Mouse (Mus musculus) ovary, adult 18-20 months (tissue): ENCODE results near the gene Ets2.
"Not testable (repeated sequence)": the region's sequence is repeated elsewhere in the genome, so short reads cannot be mapped to it uniquely, and the experiment has no call there.

Experiments used
- DNase-seq: peaks from one replicate; pipeline ENCODE4 v3.0.0; 2022; ENCODE audit warnings: low spot score, mixed read lengths

The Ets2 gene

DNA sequence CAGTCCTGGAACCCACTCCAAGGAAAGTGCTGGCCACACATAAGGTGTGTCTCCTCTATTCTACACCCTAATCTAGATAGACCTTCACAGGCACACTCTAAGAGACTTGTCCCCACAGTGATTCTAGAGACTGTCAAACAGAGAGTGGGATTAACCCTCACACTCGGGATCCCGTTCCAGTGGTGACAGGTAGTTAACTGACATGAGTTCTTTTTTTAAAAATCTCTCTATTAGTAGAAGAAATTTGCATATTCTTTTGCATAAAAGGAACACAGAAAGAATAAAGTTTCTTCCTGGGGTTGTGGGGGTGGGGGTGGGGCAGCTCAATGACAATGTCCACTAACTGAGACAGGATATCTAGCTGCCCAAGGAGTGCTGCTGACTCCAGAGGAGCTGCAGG is 32.9 kb downstream of the Ets2 start:
- DNase-seq, result no peak

DNA sequence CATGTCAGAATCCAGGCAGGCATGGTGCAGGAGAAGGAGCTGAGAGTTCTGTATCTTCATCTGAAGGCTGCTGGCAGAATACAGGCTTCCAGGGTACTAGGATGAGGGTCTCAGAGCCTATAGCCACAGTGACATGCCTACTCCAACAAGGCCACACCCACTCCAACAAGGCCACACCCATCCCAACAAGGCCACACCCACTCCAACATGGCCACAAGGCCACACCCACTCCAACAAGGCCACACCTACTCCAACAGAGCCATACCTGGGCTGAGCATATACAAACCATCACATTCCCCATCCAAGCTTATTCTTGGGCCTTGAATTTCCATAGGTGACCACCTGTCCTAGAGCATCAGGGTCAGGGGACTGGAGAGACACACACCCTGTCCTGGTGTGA is 34.2 kb downstream of the Ets2 start:
- no peak for DNase-seq

- DNase-seq, result no peak
Measured at GRCm38 (mm10) chr16:95736470-95736869, 34.6 kb downstream of the Ets2 start.

GRCm38 (mm10) chr16:95739522-95739921 is 37.6 kb downstream of the Ets2 start:
- DNase-seq, result no peak

DNA sequence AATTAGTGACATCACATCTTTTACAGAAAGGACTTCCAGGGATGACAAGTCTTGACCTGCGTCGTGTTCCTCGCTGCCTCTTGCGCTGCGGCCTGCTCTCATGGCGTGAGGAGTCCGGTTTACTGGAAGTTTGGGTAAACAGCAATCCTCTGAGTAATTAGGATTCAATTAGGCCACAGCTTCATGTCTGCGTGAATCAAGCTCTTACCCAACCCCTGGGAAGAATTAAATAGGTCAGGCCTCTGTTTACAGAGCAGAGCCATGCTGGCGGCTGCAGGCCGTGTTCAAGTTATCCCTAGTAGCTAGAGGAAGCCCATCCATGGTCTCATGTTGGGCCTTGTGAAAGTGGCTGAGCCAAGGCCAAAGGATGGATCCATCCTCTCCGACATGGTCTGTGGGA is 39.5 kb downstream of the Ets2 start:
- no peak for DNase-seq

DNA sequence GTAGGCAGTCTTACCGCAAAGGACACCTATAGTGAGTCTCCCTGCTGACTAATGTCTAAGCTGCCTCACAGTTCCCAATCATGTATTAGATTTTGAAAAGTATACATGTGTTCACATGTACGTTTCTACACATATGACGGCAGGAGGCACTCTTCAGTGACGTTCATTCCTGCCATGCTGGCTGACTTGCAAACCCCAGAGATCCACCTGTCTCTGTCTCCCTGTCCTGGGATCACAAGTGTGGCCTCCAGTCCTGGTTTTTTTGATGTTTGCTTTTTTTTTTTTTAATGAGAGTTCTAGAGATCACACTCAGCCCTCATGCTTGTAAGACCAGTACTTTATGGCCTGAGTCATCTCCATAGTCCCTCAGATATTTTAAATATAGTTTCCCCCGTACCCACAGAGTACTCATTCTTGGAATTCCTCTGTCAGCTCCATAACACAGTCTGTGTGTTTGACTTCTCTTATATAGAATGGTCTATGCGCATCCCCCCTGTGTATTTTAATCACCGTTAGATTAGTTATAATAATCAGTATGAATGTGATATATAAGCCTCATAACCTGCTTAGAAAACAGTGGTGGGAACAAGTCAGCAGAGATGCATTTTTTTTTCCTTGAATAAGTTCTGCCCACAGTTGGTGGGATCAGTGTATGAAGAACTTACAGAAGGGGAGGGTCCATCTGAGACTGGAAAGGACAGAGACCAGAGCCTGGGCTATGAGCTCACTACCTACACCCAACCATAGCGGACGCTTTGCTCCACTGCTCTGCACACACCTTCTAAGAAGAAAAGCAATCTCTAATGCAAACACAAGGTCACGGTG is 40.3 kb downstream of the Ets2 start:
- DNase-seq, result no peak

- DNase-seq, result no peak
Measured at GRCm38 (mm10) chr16:95742740-95743030, 40.8 kb downstream of the Ets2 start.

DNA sequence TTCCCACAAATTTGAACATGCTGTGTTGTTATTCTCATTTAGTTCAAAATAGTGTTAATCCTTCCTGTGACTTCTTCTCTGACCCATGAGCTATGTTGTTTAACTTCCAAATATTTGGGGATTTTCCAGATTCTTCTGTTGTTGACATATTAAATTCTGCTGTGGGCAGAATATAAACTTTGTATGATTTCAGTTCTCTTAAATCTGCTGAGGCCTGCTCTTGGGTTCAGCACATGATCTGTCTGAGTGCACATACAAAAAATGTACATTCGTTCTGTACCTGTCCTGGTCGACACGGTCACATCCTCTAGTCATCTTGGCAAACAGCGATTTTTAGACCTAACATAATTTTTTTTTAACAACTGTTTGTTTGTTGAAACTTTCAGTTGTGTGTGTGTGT is 41.2 kb downstream of the Ets2 start:
- DNase-seq, result no peak

DNA sequence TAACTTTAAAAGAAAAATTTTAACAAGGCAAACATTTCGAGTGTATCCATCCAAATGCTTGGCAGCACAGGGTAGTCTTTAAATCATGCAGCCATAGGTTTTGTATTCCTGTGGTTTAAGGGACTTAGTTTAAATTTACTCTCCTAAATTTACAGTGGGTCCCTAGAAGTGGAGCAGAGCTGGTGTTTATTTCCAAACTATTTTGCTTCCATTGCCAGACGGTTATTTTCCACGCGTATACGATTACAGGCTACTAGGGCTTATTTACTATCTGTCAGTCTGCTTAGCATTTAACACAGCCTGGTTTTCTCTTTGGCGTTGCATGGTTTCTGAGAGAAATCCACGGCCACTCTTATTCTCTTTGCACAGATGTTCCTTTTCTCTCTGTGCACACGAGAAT is 42.9 kb downstream of the Ets2 start:
- no peak for DNase-seq

DNA sequence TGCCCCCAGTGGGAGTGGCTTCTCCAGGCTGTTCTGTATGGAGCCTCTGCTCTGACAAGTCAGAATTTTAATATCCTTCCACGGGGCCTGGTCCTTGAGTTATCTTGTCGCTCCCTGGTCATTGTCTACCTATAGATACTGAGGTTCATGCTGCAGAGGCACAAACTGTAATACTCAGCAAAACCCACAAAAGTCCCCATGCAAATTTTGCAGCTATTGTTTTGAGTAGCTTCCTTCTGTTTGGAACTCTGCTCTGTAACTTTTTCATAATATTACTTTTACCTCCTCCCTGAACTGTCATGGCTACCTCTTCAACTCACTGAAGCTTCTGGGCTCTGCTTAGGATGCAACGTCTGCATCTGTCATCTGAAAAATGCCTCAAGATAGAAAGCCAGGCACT is 43.8 kb downstream of the Ets2 start:
- no peak for DNase-seq

DNA sequence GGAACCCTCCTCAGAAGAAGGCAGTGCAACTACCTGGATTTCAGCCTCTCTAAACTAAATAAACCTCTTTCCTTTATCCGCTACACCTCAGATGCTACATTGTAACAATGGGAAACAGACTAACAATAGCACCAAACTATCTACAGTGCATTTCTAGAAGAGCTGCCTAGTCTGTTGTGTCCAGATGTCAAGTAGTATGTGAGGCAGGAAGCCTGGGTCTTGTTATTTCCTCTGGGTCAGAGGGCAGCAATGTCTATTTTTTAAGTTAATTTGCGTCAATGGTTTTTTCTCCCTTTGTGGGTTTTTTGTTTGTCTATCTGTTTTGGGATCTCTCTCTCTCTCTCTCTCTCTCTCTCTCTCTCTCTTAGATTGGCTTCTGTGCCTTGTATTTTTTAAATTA is 44.7 kb downstream of the Ets2 start:
- no peak for DNase-seq

- no peak for DNase-seq
Measured at GRCm38 (mm10) chr16:95749291-95750103, 47.6 kb downstream of the Ets2 start.

DNA sequence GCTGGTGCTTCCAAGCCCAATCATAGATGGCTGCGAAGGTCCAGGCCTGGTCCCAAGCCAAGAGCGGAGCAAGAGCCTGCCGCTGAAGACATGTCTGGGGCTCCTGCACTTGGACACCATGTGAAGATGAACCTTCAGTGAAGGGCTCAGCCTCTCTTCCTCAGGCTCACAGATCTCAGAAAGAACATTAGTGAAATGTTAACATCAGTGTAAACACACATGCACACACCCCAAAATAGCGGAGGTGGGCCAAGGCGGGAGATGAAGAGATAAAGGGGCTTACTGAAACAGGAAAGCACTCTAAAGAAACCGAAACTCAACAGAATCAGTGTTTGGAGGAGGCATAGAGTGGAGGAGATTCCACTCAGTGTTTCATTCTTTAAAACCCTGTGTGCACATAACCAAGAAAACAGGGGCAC is 48.3 kb downstream of the Ets2 start:
- DNase-seq, result no peak

- DNase-seq, result no peak
Measured at GRCm38 (mm10) chr16:95752502-95752901, 50.6 kb downstream of the Ets2 start.

- no peak for DNase-seq
Measured at GRCm38 (mm10) chr16:95753295-95753694, 51.4 kb downstream of the Ets2 start.

- no peak for DNase-seq
Measured at GRCm38 (mm10) chr16:95759151-95759987, 57.5 kb downstream of the Ets2 start.

GRCm38 (mm10) chr16:95759988-95760391 is 58.1 kb downstream of the Ets2 start:
- DNase-seq, result no peak

DNA sequence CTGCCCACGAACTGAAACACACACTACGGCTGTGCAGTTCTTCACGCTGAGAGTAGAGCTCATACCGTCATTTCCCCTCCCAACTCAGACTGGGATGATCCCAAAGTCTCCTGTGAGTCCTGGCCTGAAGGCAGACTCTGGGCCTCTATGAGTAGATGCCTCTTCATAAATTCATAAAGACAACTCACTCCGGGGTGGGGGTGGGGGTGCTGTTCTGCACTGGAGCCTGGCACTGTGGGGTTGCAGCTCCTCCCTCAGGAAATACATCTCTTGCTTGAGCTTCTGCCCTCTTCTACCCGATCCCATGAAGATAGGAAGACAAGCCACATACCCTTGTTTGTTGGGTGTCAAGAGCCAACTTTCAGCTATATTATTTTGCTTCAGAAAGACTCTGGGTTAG is 59.9 kb downstream of the Ets2 start:
- DNase-seq, result no peak

- DNase-seq, result no peak
Measured at GRCm38 (mm10) chr16:95763201-95763600, 61.3 kb downstream of the Ets2 start.

GRCm38 (mm10) chr16:95764041-95764440 is 62.2 kb downstream of the Ets2 start:
- not testable (repeated sequence) for DNase-seq

GRCm38 (mm10) chr16:95766181-95766580 is 64.3 kb downstream of the Ets2 start:
- no peak for DNase-seq

GRCm38 (mm10) chr16:95767246-95767645 is 65.4 kb downstream of the Ets2 start:
- DNase-seq, result no peak
